Mouse (Mus musculus): Measurements from ENCODE around the gene Hist1h4b. TPM values are rescaled to one million over a fixed set of nuclear protein-coding genes. Genes with fewer than 3 reads are reported as not detected.
"Not testable (repeated sequence)": the region's sequence is repeated elsewhere in the genome, so short reads cannot be mapped to it uniquely, and the experiment has no call there.

Gene Hist1h4b
- polyA plus RNA-seq, 1 experiment: 21.3 TPM

- peak; percentile 84 for DNase-seq (ENCODE audit: low read depth, low spot score)
- under 1% methylated on average over 39 of the region's 39 CpGs for WGBS
Observed at GRCm38 (mm10) chr13:23739069-23739921, 17.5 kb upstream of the Hist1h4b start.

DNA sequence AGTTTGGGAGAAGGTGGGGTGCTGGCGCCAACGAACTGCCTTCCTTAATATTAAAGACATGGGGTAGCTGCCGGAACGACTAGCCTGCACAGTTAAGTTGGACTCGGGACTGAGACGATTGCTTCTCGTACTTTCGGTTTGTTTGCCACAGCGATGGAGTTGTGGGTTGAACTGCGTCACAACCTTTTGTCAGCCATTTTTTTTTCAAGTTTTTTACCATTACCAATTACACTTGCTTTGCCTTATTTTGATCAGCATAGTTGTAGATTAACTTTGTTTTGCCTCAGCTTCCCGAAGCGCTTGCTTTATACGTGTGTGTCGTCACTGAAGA lies 16.9 kb upstream of the Hist1h4b start:
- no peak for DNase-seq (ENCODE audit: low read depth, low spot score)
- under 1% methylated on average over 14 of the region's 14 CpGs for WGBS

DNA sequence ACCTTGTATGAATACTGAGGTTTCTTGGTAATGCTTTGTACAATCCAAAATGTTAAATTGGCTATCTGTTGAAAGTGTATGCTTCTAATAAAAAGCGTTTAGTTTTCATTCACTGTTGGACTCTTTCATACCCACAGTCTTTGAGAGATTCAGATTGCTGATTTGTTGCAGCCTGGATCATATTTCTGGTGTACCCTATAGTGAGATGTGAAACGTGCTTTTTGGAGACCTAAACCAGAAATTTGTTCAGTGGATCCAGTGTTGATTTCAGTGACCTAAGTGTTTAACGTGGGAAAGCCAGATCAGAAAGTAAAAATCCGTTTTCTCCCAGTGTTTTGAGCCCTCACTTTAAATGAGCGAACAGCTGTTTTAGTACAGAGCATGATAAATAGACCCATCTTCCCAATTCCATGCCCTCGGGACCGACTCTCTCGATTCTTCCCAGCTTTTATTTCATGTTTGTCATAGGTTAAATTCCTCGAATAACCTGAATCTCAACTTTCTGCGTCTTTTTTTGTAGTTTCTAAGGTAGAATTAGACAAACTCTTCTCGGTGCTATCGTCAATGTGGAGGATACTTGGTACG lies 16.5 kb upstream of the Hist1h4b start:
- DNase-seq (ENCODE audit: low read depth, low spot score): no peak
- WGBS: 16% methylated on average over 13 of the region's 13 CpGs

DNA sequence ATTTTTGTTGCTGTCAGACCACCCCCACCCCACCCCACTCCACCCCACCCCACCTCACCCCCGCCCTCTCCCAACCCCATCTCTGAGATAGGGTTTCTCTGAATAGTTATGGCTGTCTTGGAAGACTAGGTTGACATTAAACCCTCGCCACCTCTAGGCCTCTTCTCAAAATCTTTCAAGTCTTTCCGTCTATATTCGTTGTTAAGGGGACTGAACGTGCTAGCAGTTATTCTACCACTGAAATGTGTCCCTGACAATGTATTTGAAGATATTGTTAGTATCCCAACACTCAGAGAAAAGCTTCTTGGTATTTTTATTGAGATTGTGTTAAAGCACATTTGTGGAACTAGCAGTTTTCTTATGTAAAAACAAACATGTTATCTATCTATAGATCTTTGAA lies 15.9 kb upstream of the Hist1h4b start:
- 56% methylated on average over 5 of the region's 5 CpGs for WGBS
- no peak for DNase-seq (ENCODE audit: low read depth, low spot score)

DNA sequence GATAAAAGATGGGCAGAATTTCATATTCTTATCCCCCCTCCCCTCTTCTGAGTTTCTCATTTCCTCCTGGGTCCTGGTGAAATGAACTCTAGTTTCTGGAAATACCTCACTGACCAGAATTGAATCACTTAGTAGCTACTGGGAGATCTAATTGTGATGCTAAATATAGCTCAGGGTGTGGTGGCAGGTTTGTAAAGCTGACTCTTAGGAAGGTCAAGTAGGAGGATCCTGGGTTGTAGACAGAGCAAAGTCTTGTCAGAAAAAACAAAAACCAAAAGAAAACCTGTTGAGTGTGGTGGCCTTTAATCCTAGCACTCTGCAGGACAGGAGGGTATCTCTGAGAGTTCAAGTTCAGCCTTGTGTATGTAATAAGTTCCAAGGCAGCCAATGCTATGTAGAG lies 14.8 kb upstream of the Hist1h4b start:
- no peak for DNase-seq (ENCODE audit: low read depth, low spot score)

GRCm38 (mm10) chr13:23743215-23743614 lies 13.6 kb upstream of the Hist1h4b start:
- DNase-seq (ENCODE audit: low read depth, low spot score): no peak
- 84% methylated on average over 5 of the region's 5 CpGs for WGBS

- 45% methylated on average over 4 of the region's 4 CpGs for WGBS
- no peak for DNase-seq (ENCODE audit: low read depth, low spot score)
Observed at GRCm38 (mm10) chr13:23743963-23744362, 12.8 kb upstream of the Hist1h4b start.

GRCm38 (mm10) chr13:23744421-23745380 lies 12.1 kb upstream of the Hist1h4b start:
- DNase-seq (ENCODE audit: low read depth, low spot score): no peak
- WGBS: 3% methylated on average over 21 of the region's 36 CpGs

DNA sequence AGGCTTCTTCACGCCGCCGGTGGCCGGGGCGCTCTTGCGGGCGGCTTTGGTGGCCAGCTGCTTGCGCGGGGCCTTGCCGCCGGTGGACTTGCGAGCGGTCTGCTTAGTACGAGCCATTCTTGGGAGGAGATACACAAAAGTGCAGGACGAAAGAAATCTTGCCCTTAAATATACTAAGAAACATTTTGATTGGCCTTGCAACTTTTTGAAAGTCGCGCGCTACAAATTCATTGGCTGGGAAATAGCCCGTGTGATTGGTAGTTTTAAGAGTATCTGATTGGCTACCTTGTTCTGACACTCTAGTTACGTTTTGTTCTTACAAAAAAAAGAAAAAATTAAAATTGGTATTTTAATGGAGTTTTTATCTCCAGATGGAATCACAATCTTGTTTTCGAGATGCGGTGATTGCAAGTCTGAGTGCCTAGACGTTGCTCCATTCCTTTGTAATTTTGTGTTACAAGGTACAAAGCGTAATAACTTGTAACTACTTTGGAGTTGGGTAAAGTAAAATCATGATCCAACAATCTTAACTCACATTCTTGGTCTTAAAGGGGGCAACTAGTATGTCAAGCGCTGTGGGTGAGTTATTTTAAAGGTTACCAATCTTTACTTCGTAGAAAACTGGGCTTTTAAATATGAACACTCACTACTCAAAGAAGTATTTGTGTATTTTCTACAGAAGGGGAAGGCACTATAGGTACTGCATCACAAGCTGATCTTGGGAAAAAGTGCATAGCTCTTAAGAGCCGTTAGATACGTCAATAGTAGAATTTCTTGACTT lies 11.2 kb upstream of the Hist1h4b start, which contains the start of gene Hist1h3c:
Gene Hist1h3c (minus strand): TSS at position 222 of the 781 bp plus-strand sequence.
- WGBS: under 1% methylated on average over 28 of the region's 28 CpGs
- no peak for DNase-seq (ENCODE audit: low read depth, low spot score)

DNA sequence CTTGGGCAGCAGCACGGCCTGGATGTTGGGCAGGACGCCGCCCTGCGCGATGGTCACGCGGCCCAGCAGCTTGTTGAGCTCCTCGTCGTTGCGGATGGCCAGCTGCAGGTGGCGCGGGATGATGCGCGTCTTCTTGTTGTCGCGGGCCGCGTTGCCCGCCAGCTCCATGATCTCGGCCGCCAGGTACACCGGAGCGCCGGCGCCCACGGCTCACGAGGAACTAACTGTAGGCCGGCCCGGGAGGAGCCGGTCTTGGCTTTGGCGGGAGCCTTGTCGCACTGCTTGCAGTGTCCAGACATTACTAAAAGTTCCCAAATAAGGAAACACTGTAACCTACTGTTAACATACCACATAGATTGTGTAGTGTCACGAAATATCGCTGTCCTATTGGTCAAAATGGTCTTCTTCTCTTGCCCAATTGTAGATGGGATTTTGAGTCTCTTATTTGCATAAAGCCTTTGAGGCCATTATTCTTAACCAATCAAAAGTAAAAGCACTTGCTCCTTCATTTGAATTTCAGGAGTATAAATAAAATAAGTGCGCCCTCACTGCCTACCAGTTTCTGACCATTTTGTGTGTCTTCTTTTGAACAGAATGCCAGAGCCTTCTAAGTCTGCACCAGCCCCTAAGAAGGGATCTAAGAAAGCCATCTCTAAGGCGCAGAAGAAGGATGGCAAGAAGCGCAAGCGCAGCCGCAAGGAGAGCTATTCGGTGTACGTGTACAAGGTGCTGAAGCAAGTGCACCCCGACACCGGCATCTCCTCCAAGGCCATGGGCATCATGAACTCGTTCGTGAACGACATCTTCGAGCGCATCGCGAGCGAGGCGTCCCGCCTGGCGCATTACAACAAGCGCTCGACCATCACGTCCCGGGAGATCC lies 10.4 kb upstream of the Hist1h4b start, which contains the start of gene Hist1h2bb:
Gene Hist1h2bb (plus strand): TSS at position 534 of the 880 bp plus-strand sequence.
- under 1% methylated on average over 47 of the region's 58 CpGs for WGBS

DNA sequence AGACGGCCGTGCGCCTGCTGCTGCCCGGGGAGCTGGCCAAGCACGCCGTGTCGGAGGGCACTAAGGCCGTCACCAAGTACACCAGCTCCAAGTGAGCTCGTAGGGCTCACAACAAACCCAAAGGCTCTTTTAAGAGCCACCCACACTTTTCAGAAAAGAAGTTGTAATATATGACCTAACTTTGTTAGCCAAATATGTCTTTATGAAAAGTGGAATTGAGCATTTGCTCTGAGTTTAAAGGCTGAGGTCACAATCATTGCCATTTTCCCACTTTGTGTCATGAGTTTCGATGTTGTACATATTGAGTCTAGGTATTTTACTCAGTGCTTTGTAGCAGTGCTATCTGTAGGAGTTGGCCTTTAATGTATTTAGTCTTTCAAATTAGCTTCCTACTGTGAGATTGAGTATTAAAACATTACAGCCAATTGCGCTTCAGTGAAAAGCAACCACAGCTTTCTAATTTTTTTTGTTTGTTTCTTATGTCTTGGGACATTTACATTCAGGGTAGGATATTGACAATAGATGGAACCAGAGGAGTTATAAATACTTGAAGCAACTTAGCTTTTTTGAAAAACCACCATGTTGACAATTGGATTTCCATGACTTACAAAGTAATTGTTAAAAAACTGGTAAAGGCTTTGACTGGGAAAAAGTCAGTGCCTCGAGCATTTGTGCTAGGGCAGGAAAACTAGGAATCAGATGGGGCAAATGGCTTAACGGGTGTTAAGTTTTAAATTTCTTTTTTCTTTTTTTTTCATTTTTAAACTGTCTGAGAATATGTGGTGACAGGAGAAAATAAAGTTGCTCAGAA lies 9.5 kb upstream of the Hist1h4b start:
- 9% methylated on average over 13 of the region's 13 CpGs for WGBS
- DNase-seq (ENCODE audit: low read depth, low spot score): no peak

More for the DNA sequence above, 10.4 kb upstream of the Hist1h4b start, which contains the start of gene Hist1h2bb:
- DNase-seq (ENCODE audit: low read depth, low spot score): peak; percentile 95

DNA sequence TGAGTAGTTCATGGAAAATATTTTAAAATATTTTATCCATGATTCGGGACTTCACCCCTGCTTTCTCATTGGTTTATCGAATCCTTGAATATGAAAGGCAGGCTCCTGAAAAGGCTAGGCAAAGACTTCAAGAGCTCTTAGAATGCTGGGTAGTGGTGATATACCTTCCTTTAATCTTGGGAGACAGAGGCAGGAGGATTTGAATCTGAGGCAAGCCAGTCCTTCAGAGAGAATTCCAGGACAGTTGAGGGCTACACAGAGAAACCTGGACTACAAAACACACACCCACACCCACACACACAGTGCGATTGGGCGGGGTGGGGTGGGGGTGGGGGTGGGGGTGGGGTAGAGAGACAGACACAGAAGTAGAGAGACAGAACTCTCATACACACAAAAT lies 8.9 kb upstream of the Hist1h4b start:
- 12% methylated on average over 4 of the region's 4 CpGs for WGBS

DNA sequence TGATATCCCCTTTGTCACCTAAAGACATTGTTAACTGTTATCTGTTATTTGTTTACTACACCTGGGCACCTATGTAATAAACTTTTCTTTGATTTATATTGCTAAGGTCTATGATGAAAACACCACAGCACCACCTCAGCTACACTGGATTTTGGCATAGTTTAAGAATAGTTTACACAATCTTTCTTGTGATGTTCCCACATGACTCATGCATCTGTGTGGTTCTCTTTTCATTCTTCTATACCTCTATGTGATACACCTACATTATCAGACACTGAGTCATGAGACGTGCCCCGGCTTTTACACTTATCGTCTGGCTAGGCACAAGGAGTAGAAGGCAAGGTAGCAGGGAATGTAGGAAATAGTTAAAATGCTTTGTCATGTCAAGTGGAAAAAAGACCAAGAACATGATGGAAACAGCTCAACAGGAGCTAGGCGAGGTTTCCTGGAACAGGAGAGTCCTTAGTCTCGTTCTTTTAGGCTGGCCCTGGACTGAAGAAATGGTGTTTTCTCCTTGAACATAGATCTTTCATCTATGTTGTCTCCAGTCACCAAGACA lies 7.2 kb upstream of the Hist1h4b start:
- no peak for DNase-seq (ENCODE audit: low read depth, low spot score)
- WGBS: 90% methylated on average over 5 of the region's 5 CpGs

More for the DNA sequence above, 8.9 kb upstream of the Hist1h4b start:
- no peak for DNase-seq (ENCODE audit: low read depth, low spot score)

GRCm38 (mm10) chr13:23750839-23751477 lies 5.9 kb upstream of the Hist1h4b start, which contains the start of gene Hist1h2ab:
TSS of gene Hist1h2ab (plus strand) at chr13:23751126.
- not testable (repeated sequence) for DNase-seq (ENCODE audit: low read depth, low spot score)
- under 1% methylated on average over 32 of the region's 47 CpGs for WGBS

DNA sequence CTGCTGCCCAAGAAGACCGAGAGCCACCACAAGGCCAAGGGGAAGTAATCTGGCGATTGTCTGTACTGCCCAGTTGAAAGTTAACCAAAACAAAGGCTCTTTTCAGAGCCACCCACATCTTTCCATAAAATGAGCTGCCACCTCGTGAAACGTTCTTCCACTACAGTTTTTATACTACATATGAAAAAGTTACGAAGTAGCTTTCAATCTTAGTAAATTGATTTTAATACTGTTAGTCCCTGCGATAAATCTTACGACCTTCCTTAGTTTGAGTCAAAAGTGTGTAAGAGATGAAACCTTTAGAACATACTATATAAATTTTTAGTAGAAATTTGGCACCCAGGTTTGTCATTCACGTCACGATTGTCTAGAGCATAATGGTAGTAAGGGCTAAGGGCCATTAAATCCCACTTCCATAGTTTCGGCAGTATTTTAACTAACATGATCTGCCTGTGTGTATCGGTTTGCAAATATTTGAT lies 5.3 kb upstream of the Hist1h4b start:
- no peak for DNase-seq (ENCODE audit: low read depth, low spot score)
- 2% methylated on average over 11 of the region's 11 CpGs for WGBS

GRCm38 (mm10) chr13:23752067-23752741 lies 4.6 kb upstream of the Hist1h4b start, which contains the start of gene Hist1h3b:
TSS of gene Hist1h3b (plus strand) at chr13:23752267.
- DNase-seq (ENCODE audit: low read depth, low spot score): peak; percentile 89

More at GRCm38 (mm10) chr13:23752067-23752741, 4.6 kb upstream of the Hist1h4b start, which contains the start of gene Hist1h3b:
- 1% methylated on average over 23 of the region's 47 CpGs for WGBS
